Mouse (Mus musculus) splenic B cell, adult 2 months (primary cell): Measurements from ENCODE around the gene Gm10638.

Experiments
- DNase-seq: peaks from one replicate; pipeline ENCODE4 v3.0.0-alpha.2; 2011; ENCODE audit warnings: low read depth, low spot score
- H3K27me3 ChIP-seq: 2 replicates; pipeline ENCODE4 v1.6.1; 2012; ENCODE audit warnings: mild to moderate bottlenecking, low read length, moderate library complexity, mixed read lengths; ENCODE audit not compliant: control insufficient read depth, poor library complexity, insufficient read depth, severe bottlenecking
- H3K36me3 ChIP-seq: 2 replicates; pipeline ENCODE4 v1.6.1; 2012; ENCODE audit warnings: mild to moderate bottlenecking, low read length, moderate library complexity, mixed read lengths; ENCODE audit not compliant: control insufficient read depth, poor library complexity, insufficient read depth, severe bottlenecking

The Gm10638 gene

GRCm38 (mm10) chr8:86756948-86757733 is 11.6 kb downstream of the Gm10638 start:
- Histone ChIP-seq H3K36me3 (no peaks in the 10 kb centered on the region), H3K27me3 (no peaks in the 10 kb centered on the region)
- peak; percentile 18 for DNase-seq

- no peaks in the 10 kb centered on the region for H3K36me3 ChIP-seq
- DNase-seq = no peak
Measured at GRCm38 (mm10) chr8:86758651-86759050, 13.2 kb downstream of the Gm10638 start.

GRCm38 (mm10) chr8:86759090-86759491 is 13.6 kb downstream of the Gm10638 start:
- DNase-seq = no peak
- Histone ChIP-seq H3K27me3 (no peaks in the 10 kb centered on the region), H3K36me3 (no peaks in the 10 kb centered on the region)

More at GRCm38 (mm10) chr8:86758651-86759050, 13.2 kb downstream of the Gm10638 start:
- H3K27me3 ChIP-seq = no peaks in the 10 kb centered on the region

GRCm38 (mm10) chr8:86760746-86761145 is 15.2 kb downstream of the Gm10638 start:
- no peak for DNase-seq
- no peaks in the 10 kb centered on the region for H3K27me3 ChIP-seq
- H3K36me3 ChIP-seq = no peaks in the 10 kb centered on the region

- Histone ChIP-seq H3K27me3 (no peaks in the 10 kb centered on the region), H3K36me3 (no peaks in the 10 kb centered on the region)
- no peak for DNase-seq
Measured at GRCm38 (mm10) chr8:86762806-86763205, 17.3 kb downstream of the Gm10638 start.

- peak; percentile 43 for DNase-seq
- Histone ChIP-seq H3K36me3 (no peaks in the 10 kb centered on the region), H3K27me3 (no peaks in the 10 kb centered on the region)
Measured at GRCm38 (mm10) chr8:86765155-86765554, 19.7 kb downstream of the Gm10638 start.

GRCm38 (mm10) chr8:86765669-86766068 is 20.2 kb downstream of the Gm10638 start:
- no peaks in the 10 kb centered on the region for H3K36me3 ChIP-seq
- no peaks in the 10 kb centered on the region for H3K27me3 ChIP-seq
- no peak for DNase-seq

GRCm38 (mm10) chr8:86766548-86767211 is 21.2 kb downstream of the Gm10638 start:
- Histone ChIP-seq H3K36me3 (no peaks in the 10 kb centered on the region), H3K27me3 (no peaks in the 10 kb centered on the region)
- DNase-seq = no peak

GRCm38 (mm10) chr8:86768499-86768898 is 23.0 kb downstream of the Gm10638 start:
- no peak for DNase-seq
- Histone ChIP-seq H3K36me3 (no peaks in the 10 kb centered on the region), H3K27me3 (no peaks in the 10 kb centered on the region)

- no peaks in the 10 kb centered on the region for H3K27me3 ChIP-seq
- DNase-seq = no peak
Measured at GRCm38 (mm10) chr8:86769945-86770715, 24.6 kb downstream of the Gm10638 start.

GRCm38 (mm10) chr8:86779207-86779606 is 33.7 kb downstream of the Gm10638 start:
- no peaks in the 10 kb centered on the region for H3K27me3 ChIP-seq
- H3K36me3 ChIP-seq = no peaks in the 10 kb centered on the region
- DNase-seq = peak; percentile 11

More at GRCm38 (mm10) chr8:86769945-86770715, 24.6 kb downstream of the Gm10638 start:
- H3K36me3 ChIP-seq = no peaks in the 10 kb centered on the region

GRCm38 (mm10) chr8:86781094-86781493 is 35.6 kb downstream of the Gm10638 start:
- no peaks in the 10 kb centered on the region for H3K36me3 ChIP-seq
- no peaks in the 10 kb centered on the region for H3K27me3 ChIP-seq
- no peak for DNase-seq

- no peaks in the 10 kb centered on the region for H3K27me3 ChIP-seq
- DNase-seq = no peak
- no peaks in the 10 kb centered on the region for H3K36me3 ChIP-seq
Measured at GRCm38 (mm10) chr8:86786498-86786897, 41.0 kb downstream of the Gm10638 start.

- no peak for DNase-seq
- H3K27me3 ChIP-seq = no peaks in the 10 kb centered on the region
- H3K36me3 ChIP-seq = no peaks in the 10 kb centered on the region
Measured at GRCm38 (mm10) chr8:86787891-86788420, 42.5 kb downstream of the Gm10638 start.
